In genomic region chr3:75860760-75861159, GRCm38 (mm10) we compare ENCODE assay signal across 10 mouse cellular contexts.
DNase-seq lines count a peak whose midpoint lies in the region; ATAC-seq and TF ChIP-seq lines count a peak whose summit lies in the region.
"Had no signal": no experiment of that assay in that cellular context is flagged by ENCODE, and none has a peak within 500 bp of the region (broad histone marks: within the 10 kb centered on the region; RNA-seq: fewer than 3 reads in every experiment).

No protein-coding gene starts in this region.

- no peaks in the 10 kb centered on the region for H3K27me3 ChIP-seq in heart, postnatal 0 days (ENCODE audit: control insufficient read depth, insufficient read depth, low read length)
- H3K27me3 ChIP-seq in limb, embryonic 12.5 days = no peaks in the 10 kb centered on the region
- H3K27me3 ChIP-seq in stomach, postnatal 0 days (ENCODE audit: control insufficient read depth, insufficient read depth, low read length) = no peaks in the 10 kb centered on the region
- no peaks in the 10 kb centered on the region for H3K27me3 ChIP-seq in thymus, adult 2 months (ENCODE audit: control insufficient read depth, insufficient read depth, low read length)

- DNase-seq in right cerebral cortex, postnatal 10 days (ENCODE audit: low spot score in 2 of 2) = peak; percentile 21 to 30
- DNase-seq in right cerebral cortex, adult 18-20 months = no peak
- DNase-seq in heart, postnatal 0 days (ENCODE audit: low spot score) = peak; percentile 28
- peak; percentile 21 for DNase-seq in stomach, postnatal 0 days (ENCODE audit: low spot score)
- no peak for DNase-seq in thymus, adult 2 months
- DNase-seq in T-cell, adult 2 months (ENCODE audit: low spot score) = no peak
- DNase-seq: cerebellum, adult 11 months had no signal

- no peak overlapping the region for H3K27ac ChIP-seq in heart, postnatal 0 days (ENCODE audit: low read depth)
- H3K27ac ChIP-seq in limb, embryonic 12.5 days = no peak overlapping the region
- no peak overlapping the region for H3K27ac ChIP-seq in stomach, postnatal 0 days (replicated peaks)
- H3K27ac ChIP-seq in thymus, adult 2 months (ENCODE audit: control insufficient read depth, insufficient read depth, low read length) = no peak overlapping the region
- H3K27ac ChIP-seq: macrophage had no signal

- no peaks in the 10 kb centered on the region for H3K4me1 ChIP-seq in heart, postnatal 0 days (ENCODE audit: control insufficient read depth, insufficient read depth)
- no peaks in the 10 kb centered on the region for H3K4me1 ChIP-seq in limb, embryonic 12.5 days (replicated peaks)
- no peaks in the 10 kb centered on the region for H3K4me1 ChIP-seq in stomach, postnatal 0 days (replicated peaks; ENCODE audit: control insufficient read depth, insufficient read depth)
- no peaks in the 10 kb centered on the region; the same call in 1 of the 2 replicates for H3K4me1 ChIP-seq in thymus, adult 2 months (replicated peaks; ENCODE audit: control insufficient read depth, insufficient read depth, low read length)

- H3K9me3 ChIP-seq in heart, postnatal 0 days (replicated peaks; ENCODE audit: control insufficient read depth, low read length) = no peaks in the 10 kb centered on the region
- H3K9me3 ChIP-seq in limb, embryonic 12.5 days = no peaks in the 10 kb centered on the region
- H3K9me3 ChIP-seq in stomach, postnatal 0 days (ENCODE audit: control insufficient read depth, low read length) = no peaks in the 10 kb centered on the region

- no peak overlapping the region for H3K4me3 ChIP-seq in heart, postnatal 0 days (ENCODE audit: low read depth, low read length)
- no peak overlapping the region for H3K4me3 ChIP-seq in limb, embryonic 12.5 days (replicated peaks)
- no peak overlapping the region for H3K4me3 ChIP-seq in stomach, postnatal 0 days (ENCODE audit: low read depth, low read length)
- H3K4me3 ChIP-seq in thymus, adult 2 months (ENCODE audit: control insufficient read depth, insufficient read depth, low read length) = no peak overlapping the region

- H3K9ac ChIP-seq in heart, postnatal 0 days (replicated peaks; ENCODE audit: low read depth, low read length) = no peak overlapping the region
- no peak overlapping the region for H3K9ac ChIP-seq in limb, embryonic 12.5 days (replicated peaks)
- no peak overlapping the region for H3K9ac ChIP-seq in stomach, postnatal 0 days (ENCODE audit: low read length)

- no peak overlapping the region for H3K4me2 ChIP-seq in heart, postnatal 0 days (ENCODE audit: low read depth, low read length)
- no peak overlapping the region for H3K4me2 ChIP-seq in limb, embryonic 12.5 days
- no peak overlapping the region for H3K4me2 ChIP-seq in stomach, postnatal 0 days (replicated peaks; ENCODE audit: low read depth)

- TF ChIP-seq POLR2A in thymus, adult 2 months (IDR thresholded peaks at IDR 0.05; ENCODE audit: control insufficient read depth, extremely low read depth, insufficient read depth, low read length, poor library complexity) = no peak

- no peak for TF ChIP-seq EP300 in heart, postnatal 0 days (IDR thresholded peaks at IDR 0.05; ENCODE audit: low read depth)
- no peak for TF ChIP-seq EP300 in stomach, postnatal 0 days (optimal IDR thresholded peaks at IDR 0.05)

- H3K36me3 ChIP-seq in heart, postnatal 0 days (replicated peaks; ENCODE audit: control insufficient read depth, insufficient read depth, low read length) = no peaks in the 10 kb centered on the region
- H3K36me3 ChIP-seq in limb, embryonic 12.5 days = no peaks in the 10 kb centered on the region
- H3K36me3 ChIP-seq in stomach, postnatal 0 days (ENCODE audit: control insufficient read depth, insufficient read depth, low read length) = no peaks in the 10 kb centered on the region
- no peaks in the 10 kb centered on the region for H3K36me3 ChIP-seq in thymus, adult 2 months (ENCODE audit: control insufficient read depth, insufficient read depth, low read length)

- ATAC-seq in heart, postnatal 0 days (ENCODE audit: insufficient read depth, low read depth) = peak; percentile 36; the same call in 1 of the 2 replicates
- ATAC-seq in limb, embryonic 12.5 days (ENCODE audit: insufficient number of reproducible peaks, insufficient read depth, low FRiP score, low TSS enrichment, low read depth) = peak; percentile 71; the same call in 1 of the 2 replicates
- ATAC-seq in stomach, postnatal 0 days (ENCODE audit: low FRiP score, low TSS enrichment) = peak; percentile 79; the same call in 1 of the 2 replicates
- no peak; the same call in 1 of the 2 replicates for ATAC-seq in monocyte, adult 5-6 weeks (replicated peaks; ENCODE audit: insufficient number of reproducible peaks, low FRiP score, low TSS enrichment, poor library complexity, severe bottlenecking)

- WGBS in heart, postnatal 0 days = 70% methylated on average over 12 of the region's 12 CpGs
- WGBS in limb, embryonic 12.5 days = 60% methylated on average over 12 of the region's 12 CpGs
- WGBS in stomach, postnatal 0 days = 36% methylated on average over 12 of the region's 12 CpGs
- 66% methylated on average over 12 of the region's 12 CpGs for WGBS in thymus, adult 2 months

- TF ChIP-seq CTCF in heart, postnatal 0 days (IDR thresholded peaks at IDR 0.05; ENCODE audit: low read depth) = no peak
- TF ChIP-seq CTCF in stomach, postnatal 0 days (IDR thresholded peaks at IDR 0.05; ENCODE audit: low read depth) = no peak; the same call in 1 of the 2 replicates
- TF ChIP-seq CTCF in thymus, adult 2 months (IDR thresholded peaks at IDR 0.05; ENCODE audit: borderline replicate concordance, control insufficient read depth, extremely low read depth, insufficient read depth, low read length, poor library complexity) = no peak

Comparison
In these comparisons a context has a peak if more than half of its experiments do, and no peak if none do; other contexts are left out.
1. DNase-seq: peak in right cerebral cortex, postnatal 10 days (2 of 2), heart, postnatal 0 days (single experiment) and stomach, postnatal 0 days (single experiment); none in right cerebral cortex, adult 18-20 months (single experiment), thymus, adult 2 months (single experiment) and T-cell, adult 2 months (single experiment).